Mouse (Mus musculus) CH12.LX (cell line): Measurements from ENCODE around the gene Awat2.

ENCODE experiments used
- CTCF ChIP-seq, 2 experiments: IDR thresholded peaks in 1 of 2; conservative IDR thresholded peaks in 1 of 2; 2 replicates each; pipeline ENCODE4 v1.5.1; 2011 to 2012; ENCODE audit warnings: low read depth in 2 of 2, low read length in 2 of 2, improper control_type of control experiment in 1 of 2, inconsistent platforms in 1 of 2, mild to moderate bottlenecking in 1 of 2, moderate library complexity in 1 of 2
- MAZ ChIP-seq: IDR thresholded peaks from 2 replicates; pipeline ENCODE4 v1.6.1; 2012; ENCODE audit warnings: low read depth, mild to moderate bottlenecking, inconsistent platforms, low read length, improper control_type of control experiment, moderate library complexity
- POLR2A ChIP-seq: IDR thresholded peaks from 2 replicates; pipeline ENCODE4 v1.6.1; 2011; ENCODE audit warnings: low read depth, mild to moderate bottlenecking, improper control_type of control experiment, low read length
- RAD21 ChIP-seq: IDR thresholded peaks from 2 replicates; pipeline ENCODE4 v1.6.1; 2011; ENCODE audit warnings: low read depth, mild to moderate bottlenecking, low read length, improper control_type of control experiment, moderate library complexity
- USF1 ChIP-seq: IDR thresholded peaks from 2 replicates; pipeline ENCODE4 v1.6.1; 2014; ENCODE audit warnings: low read depth, mild to moderate bottlenecking, inconsistent platforms, low read length, improper control_type of control experiment
- ZNF384 ChIP-seq: IDR thresholded peaks from 2 replicates; pipeline ENCODE4 v1.6.1; 2012; ENCODE audit warnings: low read depth, low read length, improper control_type of control experiment, inconsistent platforms

- TF ChIP-seq USF1 = no peak
- no peak for TF ChIP-seq CTCF (conservative IDR thresholded peaks at IDR 0.05 in 1 of 2, IDR thresholded peaks at IDR 0.05 in 1 of 2; ENCODE audit: low read depth in 2 of 2, low read length in 2 of 2)
- no peak for TF ChIP-seq POLR2A
- TF ChIP-seq ZNF384 = no peak
- no peak for TF ChIP-seq MAZ
- TF ChIP-seq RAD21 = no peak
Observed at GRCm38 (mm10) chrX:100470126-100470525, 27.6 kb upstream of the Awat2 start.
